ENCODE assay signal across 16 mouse cellular contexts in the genomic region with DNA sequence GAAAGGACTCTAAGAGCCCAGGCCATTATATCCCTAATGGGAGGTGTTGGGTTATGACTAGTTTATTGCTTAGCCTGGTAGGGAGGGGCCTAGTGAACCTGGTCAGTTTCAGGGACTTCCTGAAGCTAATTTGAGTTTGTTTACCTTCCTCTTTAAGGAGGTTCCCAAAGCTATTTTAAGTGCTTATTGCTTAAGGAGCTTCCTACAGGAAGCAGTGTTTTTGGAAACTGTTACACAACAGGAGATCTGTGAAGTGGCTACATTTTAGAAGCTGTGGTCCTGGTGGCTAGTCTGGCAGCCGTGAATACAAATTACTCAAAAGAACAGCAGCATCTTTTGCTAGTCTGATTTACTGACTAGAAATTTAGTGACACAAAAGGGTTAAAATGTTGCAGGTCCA. TPM values are rescaled to one million over a fixed set of nuclear protein-coding genes. Genes with fewer than 3 reads are reported as not detected.
DNase-seq lines count a peak whose midpoint lies in the region; ATAC-seq and TF ChIP-seq lines count a peak whose summit lies in the region.
"Had no signal": no experiment of that assay in that cellular context is flagged by ENCODE, and none has a peak within 500 bp of the region (broad histone marks: within the 10 kb centered on the region; RNA-seq: fewer than 3 reads in every experiment).

No protein-coding gene starts in this region.

- H3K4me2 ChIP-seq in neural tube, embryonic 11.5 days (ENCODE audit: low read depth): peak overlapping the region; percentile 88

- H3K9ac ChIP-seq in neural tube, embryonic 11.5 days (ENCODE audit: low read length): no peak overlapping the region

- H3K36me3 ChIP-seq in neural tube, embryonic 11.5 days (ENCODE audit: control insufficient read depth, insufficient read depth, low read length): no peaks in the 10 kb centered on the region
- H3K36me3 ChIP-seq: limb, embryonic 13.5 days had no signal

- ATAC-seq in neural tube, embryonic 11.5 days (ENCODE audit: insufficient read depth, low FRiP score, low TSS enrichment): no peak
- ATAC-seq in megakaryocyte progenitor cell, adult 5-6 weeks (replicated peaks; ENCODE audit: poor library complexity): peak; percentile 40
- no peak for ATAC-seq in erythroblast, adult 5-6 weeks (replicated peaks; ENCODE audit: low FRiP score, poor library complexity, severe bottlenecking)
- no peak for ATAC-seq in erythroid progenitor cell, adult 5-6 weeks (replicated peaks; ENCODE audit: low FRiP score, poor library complexity, severe bottlenecking)
- ATAC-seq: activated CD4-positive, CD25-positive, alpha-beta regulatory T cell, adult 4 months; intestine, postnatal 0 days had no signal

- WGBS in neural tube, embryonic 11.5 days: 82% methylated on average over 1 of the region's 1 CpGs

- no peak for TF ChIP-seq CTCF in gastrocnemius, adult 2 months (IDR thresholded peaks at IDR 0.05)

- no peaks in the 10 kb centered on the region for H3K9me3 ChIP-seq in neural tube, embryonic 11.5 days (ENCODE audit: control insufficient read depth, low read length)
- H3K9me3 ChIP-seq: G1E; limb, embryonic 13.5 days had no signal

- peak overlapping the region; percentile 99 for H3K27ac ChIP-seq in gastrocnemius, adult 2 months
- H3K27ac ChIP-seq in neural tube, embryonic 11.5 days (ENCODE audit: low read depth, low read length): no peak overlapping the region
- H3K27ac ChIP-seq: limb, embryonic 13.5 days had no signal

- intact Hi-C loops in gastrocnemius, adult 2 months (cut with DNase I): no loop called here

- DNase-seq in gastrocnemius, adult 2 months: no peak
- DNase-seq in gastrocnemius, postnatal 25 days: no peak
- DNase-seq in neural tube, embryonic 11.5 days (ENCODE audit: low spot score): no peak
- no peak for DNase-seq in neural tube, embryonic 10.5 days (ENCODE audit: extremely low spot score, low spot score)
- no peak for DNase-seq in spleen, postnatal 4 days (ENCODE audit: low spot score in 2 of 2)
- DNase-seq: embryo, embryonic 11 days; lung, postnatal 14 days; thymus, postnatal 25 days had no signal

- H3K27me3 ChIP-seq in neural tube, embryonic 11.5 days (ENCODE audit: control insufficient read depth, insufficient read depth, low read length): no peaks in the 10 kb centered on the region
- H3K27me3 ChIP-seq: limb, embryonic 13.5 days had no signal

- H3K4me1 ChIP-seq in neural tube, embryonic 11.5 days (ENCODE audit: control insufficient read depth, insufficient read depth, low read length): 0 out of 2 replicates have a peak, but pooled peaks cover 2% of the 10 kb centered on the region

- H3K4me3 ChIP-seq in gastrocnemius, adult 2 months: 0 out of 2 replicates have a peak overlapping the region, but pooled peaks have one; percentile 4
- no peak overlapping the region for H3K4me3 ChIP-seq in neural tube, embryonic 11.5 days (ENCODE audit: low read depth, low read length)

RNA-seq across cellular contexts. Expression of gene Lrrc20, which starts 1.3 kb away (rescaled TPM):
- 100 to 1,000 TPM; 133 to 164 TPM for total RNA-seq in gastrocnemius, adult 2 months (2021)
- total RNA-seq in gastrocnemius, postnatal 25 days (2021): 100 to 1,000 TPM; 114 to 132 TPM
- 10.3 and 12.4 TPM in 2 replicates for polyA plus RNA-seq in neural tube, embryonic 11.5 days (2014; fragmentation: Nextera tagmentation; extraction: Ambion mirVana)
- total RNA-seq in megakaryocyte progenitor cell, adult 5-6 weeks (2015): 5.6 and 6.1 TPM in 2 replicates
- 6.0 and 7.4 TPM in 2 replicates for total RNA-seq in megakaryocyte progenitor cell, adult 5-6 weeks (2017)
- 1.3 and 2.1 TPM in 2 replicates for total RNA-seq in erythroblast, adult 5-6 weeks (2015; ENCODE audit: low replicate concordance)
- total RNA-seq in erythroblast, adult 5-6 weeks (2017; ENCODE audit: low replicate concordance): 0.70 and 3.2 TPM in 2 replicates
- total RNA-seq in erythroid progenitor cell, adult 5-6 weeks (2015; ENCODE audit: low replicate concordance): 2.2 and 5.4 TPM in 2 replicates
- total RNA-seq in erythroid progenitor cell, adult 5-6 weeks (2017; ENCODE audit: low replicate concordance): 2.5 and 2.6 TPM in 2 replicates

RNA-seq across cellular contexts. Expression of gene Eif4ebp2, which starts 21.9 kb away (rescaled TPM):
- 100 to 1,000 TPM; 117 to 161 TPM for total RNA-seq in gastrocnemius, adult 2 months (2021)
- 100 to 1,000 TPM in 1 of 2 experiments, 10 to 100 TPM in 1; 94.8 to 112 TPM for total RNA-seq in gastrocnemius, postnatal 25 days (2021)
- 27.3 and 34.8 TPM in 2 replicates for polyA plus RNA-seq in neural tube, embryonic 11.5 days (2014; fragmentation: Nextera tagmentation; extraction: Ambion mirVana)
- total RNA-seq in megakaryocyte progenitor cell, adult 5-6 weeks (2015): 154 TPM in 2 replicates
- 11.2 and 12.1 TPM in 2 replicates for total RNA-seq in megakaryocyte progenitor cell, adult 5-6 weeks (2017)
- 67.2 and 101 TPM in 2 replicates for total RNA-seq in erythroblast, adult 5-6 weeks (2015; ENCODE audit: low replicate concordance)
- total RNA-seq in erythroblast, adult 5-6 weeks (2017; ENCODE audit: low replicate concordance): 13.8 and 14.2 TPM in 2 replicates
- total RNA-seq in erythroid progenitor cell, adult 5-6 weeks (2015; ENCODE audit: low replicate concordance): 69.2 and 88.4 TPM in 2 replicates
- total RNA-seq in erythroid progenitor cell, adult 5-6 weeks (2017; ENCODE audit: low replicate concordance): 9.1 and 9.5 TPM in 2 replicates

RNA-seq across cellular contexts. Expression of gene Nodal, which starts 56.6 kb away (rescaled TPM):
- total RNA-seq in gastrocnemius, adult 2 months (2021): under 1 TPM in 1 of 2 experiments, not detected in 1; 0.15 TPM
- not detected for total RNA-seq in gastrocnemius, postnatal 25 days (2021)
- polyA plus RNA-seq in neural tube, embryonic 11.5 days (2014; fragmentation: Nextera tagmentation; extraction: Ambion mirVana): not detected in 2 replicates
- total RNA-seq in megakaryocyte progenitor cell, adult 5-6 weeks (2015): not detected in 2 replicates
- total RNA-seq in megakaryocyte progenitor cell, adult 5-6 weeks (2017): not detected in 2 replicates
- not detected in 2 replicates for total RNA-seq in erythroblast, adult 5-6 weeks (2015; ENCODE audit: low replicate concordance)
- not detected in 2 replicates for total RNA-seq in erythroblast, adult 5-6 weeks (2017; ENCODE audit: low replicate concordance)
- total RNA-seq in erythroid progenitor cell, adult 5-6 weeks (2015; ENCODE audit: low replicate concordance): not detected in 2 replicates
- total RNA-seq in erythroid progenitor cell, adult 5-6 weeks (2017; ENCODE audit: low replicate concordance): not detected in 2 replicates
- total RNA-seq: G1E had no signal
- polyA plus RNA-seq: activated CD4-positive, CD25-positive, alpha-beta regulatory T cell, adult 4 months; G1E; small intestine, adult 2 months had no signal

Comparison
In these comparisons a context has a peak if more than half of its experiments do, and no peak if none do; other contexts are left out.
1. RNA of gene Lrrc20, which starts 1.3 kb away (total RNA-seq): 133 to 164 TPM in gastrocnemius, adult 2 months and 114 to 132 TPM in gastrocnemius, postnatal 25 days; 5.6 to 7.4 TPM in megakaryocyte progenitor cell, adult 5-6 weeks, 2.2 to 5.4 TPM in erythroid progenitor cell, adult 5-6 weeks and 0.70 to 3.2 TPM in erythroblast, adult 5-6 weeks; every median in the first group is over 10 times any median in the second.